Mouse (Mus musculus): ENCODE data around the gene Gm15128.
"Not testable (repeated sequence)": the region's sequence is repeated elsewhere in the genome, so short reads cannot be mapped to it uniquely, and the experiment has no call there.

Gm15128 gene

GRCm38 (mm10) chrX:147765691-147766090 lies at the start of gene Gm15128:
Gm15128 (plus strand) TSS chrX:147765991.
- not testable (repeated sequence) for DNase-seq (ENCODE audit: low spot score in 2 of 2)
